Mouse (Mus musculus) liver, adult 2 months (tissue): ENCODE data around the gene Actn1. TPM values are rescaled to one million over a fixed set of nuclear protein-coding genes. Genes with fewer than 3 reads are reported as not detected.

ENCODE experiments used
- DNase-seq: peaks from one replicate; pipeline ENCODE4 v3.0.0-alpha.2; 2011; ENCODE audit warnings: low read depth, low spot score; ENCODE audit errors: extremely low read depth
- H3K27ac ChIP-seq: fragments of 200-500 bp; replicated peaks from 2 replicates; pipeline ENCODE4 v1.5.1; 2012; ENCODE audit warnings: low read depth, mild to moderate bottlenecking, control low read depth, inconsistent platforms, low read length; ENCODE audit not compliant: insufficient read depth
- H3K27me3 ChIP-seq: fragments of 200-500 bp; 2 replicates; pipeline ENCODE4 v1.6.1; 2012; ENCODE audit warnings: mild to moderate bottlenecking, moderate library complexity, low read length, inconsistent platforms; ENCODE audit not compliant: control insufficient read depth, insufficient read depth
- H3K36me3 ChIP-seq: fragments of 200-500 bp; 2 replicates; pipeline ENCODE4 v1.6.1; 2012; ENCODE audit warnings: low read length, inconsistent platforms; ENCODE audit not compliant: control insufficient read depth, insufficient read depth
- H3K4me1 ChIP-seq: fragments of 200-500 bp; 2 replicates; pipeline ENCODE4 v1.6.1; 2011; ENCODE audit warnings: low read length; ENCODE audit not compliant: control insufficient read depth, insufficient read depth
- H3K4me3 ChIP-seq: fragments of 200-500 bp; 2 replicates; pipeline ENCODE4 v1.5.1; 2011; ENCODE audit warnings: low read depth, mild to moderate bottlenecking, control low read depth, low read length, moderate library complexity; ENCODE audit not compliant: insufficient read depth
- H3K79me2 ChIP-seq: fragments of 200-500 bp; 2 replicates; pipeline ENCODE4 v1.6.1; 2012; ENCODE audit warnings: inconsistent platforms, mild to moderate bottlenecking, low read length, moderate library complexity; ENCODE audit not compliant: control insufficient read depth, insufficient read depth
- H3K9ac ChIP-seq: fragments of 200-500 bp; 2 replicates; pipeline ENCODE4 v1.6.1; 2012; ENCODE audit warnings: low read depth, mild to moderate bottlenecking, control low read depth, inconsistent platforms, low read length
- CTCF ChIP-seq: fragments of 200-500 bp; IDR thresholded peaks from 2 replicates; pipeline ENCODE4 v1.5.1; 2011; ENCODE audit warnings: low read depth, low read length, control low read depth
- POLR2A ChIP-seq: fragments of 200-500 bp; IDR thresholded peaks from 2 replicates; pipeline ENCODE4 v1.6.1; 2011; ENCODE audit warnings: low read length, control low read depth; ENCODE audit not compliant: insufficient read depth; ENCODE audit errors: extremely low read depth
- WGBS: fragments of 180-500 bp; shearing (Covaris S2); methylation state at CpG from one replicate; pipeline ENCODE4 v1.1.7; 2018; 5-methylcytosine and 5-hydroxymethylcytosine counted together
- polyA plus RNA-seq: library from polyadenylated mRNA; depleted of rRNA; stranded (reverse); fragments of >200 nt; gene quantifications from 2 replicates; pipeline ENCODE4 v1.2.3, GENCODE M21; 2012
- total RNA-seq: library from RNA; depleted of rRNA; stranded (reverse); fragments of >200 nt; gene quantifications from 2 replicates; pipeline ENCODE4 v1.2.3, GENCODE M21; 2014

The Actn1 gene
- total and polyA plus RNA-seq, 2 experiments: 15.4 to 17.6 TPM

DNA sequence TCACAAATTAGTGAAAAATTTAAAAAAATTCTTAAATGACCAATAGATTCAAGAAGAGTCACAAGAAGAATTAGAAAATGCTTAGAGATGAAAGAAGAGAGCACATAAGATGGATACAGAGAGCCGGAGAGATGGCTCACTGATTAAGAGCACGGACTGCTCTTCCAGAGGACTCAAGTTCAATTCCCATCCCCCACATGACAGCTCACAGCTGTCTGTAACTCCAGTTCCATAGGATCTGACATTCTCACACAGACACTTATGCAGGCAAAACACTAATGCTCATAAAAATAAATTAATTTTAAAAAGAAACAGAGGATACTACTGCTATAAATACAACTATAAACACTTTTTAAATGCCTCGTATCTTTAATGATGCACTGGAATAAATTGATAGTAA lies 115.3 kb downstream of the Actn1 start:
- TF ChIP-seq POLR2A (no peak), CTCF (no peak)
- Histone ChIP-seq H3K36me3 (no peaks in the 10 kb centered on the region), H3K9ac (no peak overlapping the region), H3K4me1 (peaks cover 22% of the 10 kb centered on the region), H3K4me3 (no peak overlapping the region), H3K27me3 (no peaks in the 10 kb centered on the region), H3K27ac (no peak overlapping the region; the same call in 1 of the 2 replicates), H3K79me2 (no peaks in the 10 kb centered on the region)
- DNase-seq: peak; percentile 55
- WGBS: 43% methylated on average over 3 of the region's 3 CpGs

- Histone ChIP-seq H3K9ac (no peak overlapping the region), H3K79me2 (no peaks in the 10 kb centered on the region), H3K4me3 (no peak overlapping the region), H3K27me3 (no peaks in the 10 kb centered on the region), H3K36me3 (no peaks in the 10 kb centered on the region), H3K4me1 (peaks cover 23% of the 10 kb centered on the region), H3K27ac (no peak overlapping the region)
- TF ChIP-seq CTCF: peak; percentile 92
- no peak for TF ChIP-seq POLR2A
- no peak for DNase-seq
- WGBS: 34% methylated on average over 7 of the region's 7 CpGs
These were observed 118.7 kb downstream of the Actn1 start for GRCm38 (mm10) chr12:80141470-80141869.

GRCm38 (mm10) chr12:80141011-80141410 lies 119.2 kb downstream of the Actn1 start:
- WGBS: 77% methylated on average over 8 of the region's 8 CpGs
- H3K9ac ChIP-seq: no peak overlapping the region
- peaks cover 26% of the 10 kb centered on the region for H3K4me1 ChIP-seq
- no peak for DNase-seq
- H3K27me3 ChIP-seq: no peaks in the 10 kb centered on the region
- TF ChIP-seq CTCF: no peak
- no peaks in the 10 kb centered on the region for H3K36me3 ChIP-seq
- no peak overlapping the region for H3K4me3 ChIP-seq
- no peak overlapping the region for H3K27ac ChIP-seq
- H3K79me2 ChIP-seq: no peaks in the 10 kb centered on the region

GRCm38 (mm10) chr12:80137744-80138143 lies 122.4 kb downstream of the Actn1 start:
- WGBS: 92% methylated on average over 1 of the region's 1 CpGs
- TF ChIP-seq POLR2A (no peak), CTCF (no peak)

GRCm38 (mm10) chr12:80137246-80137645 lies 122.9 kb downstream of the Actn1 start:
- peaks cover 20% of the 10 kb centered on the region for H3K4me1 ChIP-seq
- H3K27me3 ChIP-seq: no peaks in the 10 kb centered on the region
- no peak overlapping the region for H3K4me3 ChIP-seq
- no peak for TF ChIP-seq CTCF
- TF ChIP-seq POLR2A: no peak
- 51% methylated on average over 6 of the region's 6 CpGs for WGBS
- H3K79me2 ChIP-seq: no peaks in the 10 kb centered on the region
- no peak overlapping the region; the same call in 1 of the 2 replicates for H3K27ac ChIP-seq
- DNase-seq: peak; percentile 74
- H3K9ac ChIP-seq: no peak overlapping the region
- no peaks in the 10 kb centered on the region for H3K36me3 ChIP-seq

More at GRCm38 (mm10) chr12:80137744-80138143, 122.4 kb downstream of the Actn1 start:
- H3K4me3 ChIP-seq: no peak overlapping the region
- no peak overlapping the region for H3K9ac ChIP-seq
- H3K27me3 ChIP-seq: no peaks in the 10 kb centered on the region
- H3K79me2 ChIP-seq: no peaks in the 10 kb centered on the region
- no peak overlapping the region; the same call in 1 of the 2 replicates for H3K27ac ChIP-seq
- no peaks in the 10 kb centered on the region for H3K36me3 ChIP-seq
- no peak for DNase-seq
- peaks cover 20% of the 10 kb centered on the region for H3K4me1 ChIP-seq

- H3K27me3 ChIP-seq: no peaks in the 10 kb centered on the region
- TF ChIP-seq CTCF: no peak
- TF ChIP-seq POLR2A: no peak
- H3K79me2 ChIP-seq: no peaks in the 10 kb centered on the region
- peak; percentile 71 for DNase-seq
- peak overlapping the region; percentile 90 for H3K27ac ChIP-seq
- WGBS: 58% methylated on average over 12 of the region's 12 CpGs
- no peak overlapping the region for H3K4me3 ChIP-seq
- peaks cover 22% of the 10 kb centered on the region for H3K4me1 ChIP-seq
- 0 out of 2 replicates have a peak overlapping the region, but pooled peaks have one; percentile 51 for H3K9ac ChIP-seq
- no peaks in the 10 kb centered on the region for H3K36me3 ChIP-seq
These were observed 123.8 kb downstream of the Actn1 start for GRCm38 (mm10) chr12:80136264-80136930.
